Mouse (Mus musculus): ENCODE measurements around the gene Kank2.

DNA sequence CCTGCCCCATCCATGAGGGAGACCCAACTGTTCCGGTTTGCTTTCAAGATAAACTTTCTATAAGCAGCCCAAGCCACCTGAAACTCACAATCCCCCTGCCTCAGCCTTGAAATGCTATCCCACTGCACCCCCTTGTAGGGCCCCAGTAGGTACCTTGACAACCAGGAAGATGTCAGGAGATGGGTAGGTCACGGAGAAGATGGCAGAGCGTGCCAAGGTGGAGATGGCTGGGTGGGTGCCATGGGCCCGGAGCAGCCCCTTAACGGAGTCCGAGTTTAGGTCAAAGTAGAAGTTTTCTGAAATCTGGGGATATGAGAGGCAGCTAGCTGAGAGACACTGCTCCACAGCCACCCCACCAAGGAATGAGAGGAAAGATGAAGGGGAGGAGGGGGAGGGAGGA is 42.8 kb upstream of the Kank2 start:
- no peak for TF ChIP-seq EP300 (IDR thresholded peaks at IDR 0.05; ENCODE audit: low read depth)
- TF ChIP-seq CTCF (IDR thresholded peaks at IDR 0.05; ENCODE audit: low read depth) = no peak
